Mouse (Mus musculus) midbrain, postnatal 0 days (tissue): Measurements from ENCODE around the gene Gm13277. TPM values are rescaled to one million over a fixed set of nuclear protein-coding genes. Genes with fewer than 3 reads are reported as not detected.
"Not testable (repeated sequence)": the region's sequence is repeated elsewhere in the genome, so short reads cannot be mapped to it uniquely, and the experiment has no call there.

Experiments used
- ATAC-seq: fragments of 200-750 bp; cut with Nextera tagmentation; 2 replicates; pipeline ENCODE4 v1.8.0; 2017; ENCODE audit warnings: moderate number of reproducible peaks, mild to moderate bottlenecking, moderate TSS enrichment, moderate library complexity; ENCODE audit not compliant: low FRiP score
- DNase-seq: peaks from one replicate; pipeline ENCODE4 v3.0.0-alpha.2; 2015; ENCODE audit warnings: low spot score
- H3K27ac ChIP-seq: fragments of 300-500 bp; sonication (generic); 2 replicates; pipeline ENCODE4 v1.5.1; 2014; ENCODE audit warnings: low read depth, mild to moderate bottlenecking, low read length, mixed read lengths
- H3K27me3 ChIP-seq: fragments of 300-500 bp; sonication (generic); 2 replicates; pipeline ENCODE4 v1.6.1; 2014; ENCODE audit warnings: low read length, control low read depth, mixed read lengths; ENCODE audit not compliant: insufficient read depth
- H3K36me3 ChIP-seq: fragments of 300-500 bp; sonication (generic); 2 replicates; pipeline ENCODE4 v1.6.1; 2014; ENCODE audit warnings: low read length, control low read depth, mixed read lengths; ENCODE audit not compliant: insufficient read depth
- H3K4me1 ChIP-seq: fragments of 300-500 bp; sonication (generic); 2 replicates; pipeline ENCODE4 v1.6.1; 2014; ENCODE audit warnings: mild to moderate bottlenecking, control low read depth, antibody characterized with exemption, low read length, mixed read lengths; ENCODE audit not compliant: insufficient read depth
- H3K4me2 ChIP-seq: fragments of 300-500 bp; sonication (generic); 2 replicates; pipeline ENCODE4 v1.6.1; 2014; ENCODE audit warnings: low read depth, mild to moderate bottlenecking, low read length, mixed read lengths; ENCODE audit not compliant: poor library complexity, severe bottlenecking
- H3K4me3 ChIP-seq: fragments of 300-500 bp; sonication (generic); 2 replicates; pipeline ENCODE4 v1.5.1; 2014; ENCODE audit warnings: low read depth, mild to moderate bottlenecking, low read length, moderate library complexity
- H3K9ac ChIP-seq: fragments of 300-500 bp; sonication (generic); replicated peaks from 2 replicates; pipeline ENCODE4 v1.6.1; 2014; ENCODE audit warnings: mild to moderate bottlenecking, low read length, moderate library complexity, mixed read lengths; ENCODE audit not compliant: poor library complexity, severe bottlenecking
- H3K9me3 ChIP-seq: fragments of 300-500 bp; sonication (generic); 2 replicates; pipeline ENCODE4 v1.6.1; 2016; ENCODE audit warnings: low read length, control low read depth
- CTCF ChIP-seq: IDR thresholded peaks from 2 replicates; pipeline ENCODE4 v1.5.1; 2016; ENCODE audit warnings: antibody characterized with exemption, mild to moderate bottlenecking
- WGBS: fragments of 180-500 bp; shearing (Covaris S2); extraction: QIAGEN DNeasy Blood & Tissue Kit; methylation state at CpG from one replicate; pipeline ENCODE4 v1.1.7; 2014; 5-methylcytosine and 5-hydroxymethylcytosine counted together
- polyA plus RNA-seq: library from polyadenylated mRNA; unstranded; fragments of >200 nt; fragmentation: Nextera tagmentation; extraction: Ambion mirVana; gene quantifications from 2 replicates; pipeline ENCODE4 v1.2.1, GENCODE M21; 2015
- total RNA-seq: library from RNA; depleted of rRNA; stranded (reverse); fragments of >200 nt; gene quantifications from 2 replicates; pipeline ENCODE4 v1.2.3, GENCODE M21; 2014

Gm13277 gene
- total and polyA plus RNA-seq, 2 experiments from 2014 or later: not detected

GRCm38 (mm10) chr4:88763384-88764018 is 24.9 kb upstream of the Gm13277 start:
- H3K36me3 ChIP-seq, ATAC-seq, H3K9ac ChIP-seq, H3K9me3 ChIP-seq, H3K4me1 ChIP-seq, H3K27ac ChIP-seq, H3K27me3 ChIP-seq: not testable (repeated sequence)
- peak; percentile 65 for TF ChIP-seq CTCF
- 3% methylated on average over 29 of the region's 42 CpGs for WGBS
- Histone ChIP-seq H3K4me3 (peak overlapping the region; percentile 26), H3K4me2 (peak overlapping the region; percentile 46)
- peak; percentile 76 for DNase-seq

- not testable (repeated sequence) for H3K36me3 ChIP-seq, H3K27me3 ChIP-seq, H3K4me2 ChIP-seq, H3K4me1 ChIP-seq, ATAC-seq, H3K9ac ChIP-seq, DNase-seq, H3K9me3 ChIP-seq, H3K27ac ChIP-seq, H3K4me3 ChIP-seq
- WGBS: no CpG with 5 or more reads among the region's 32 CpGs
Observed at GRCm38 (mm10) chr4:88773534-88773933, 14.9 kb upstream of the Gm13277 start, which contains the start of gene Gm13290. Gene Gm13290, plus strand, starts transcription at chr4:88773834.

DNA sequence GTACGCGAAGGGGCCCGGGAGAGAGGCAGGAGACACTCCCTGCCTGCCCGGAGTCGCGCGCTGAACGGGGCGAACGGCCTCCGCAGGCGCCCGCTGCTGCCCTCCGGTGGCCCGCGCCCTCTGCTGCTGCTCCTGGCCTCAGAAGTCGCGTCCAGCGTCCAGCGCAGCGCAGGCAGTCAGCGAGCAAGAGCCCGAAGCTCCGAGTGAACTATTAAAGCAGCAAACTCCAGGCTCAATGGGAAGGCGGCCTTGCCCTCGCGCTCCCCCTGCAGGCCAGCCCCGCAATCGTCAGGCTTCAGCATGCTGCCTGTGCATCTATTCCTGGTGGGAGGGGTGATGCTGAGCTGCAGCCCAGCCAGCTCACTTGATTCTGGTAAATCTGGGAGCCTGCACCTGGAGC is 11.8 kb upstream of the Gm13277 start, which contains the start of gene Gm13289:
TSS of gene Gm13289 (plus strand) at position 301 of the 400 bp plus-strand sequence.
- ATAC-seq, H3K9me3 ChIP-seq, H3K36me3 ChIP-seq, H3K4me2 ChIP-seq, H3K27ac ChIP-seq, H3K9ac ChIP-seq, DNase-seq, H3K27me3 ChIP-seq, H3K4me1 ChIP-seq, H3K4me3 ChIP-seq: not testable (repeated sequence)
- no CpG with 5 or more reads among the region's 29 CpGs for WGBS

DNA sequence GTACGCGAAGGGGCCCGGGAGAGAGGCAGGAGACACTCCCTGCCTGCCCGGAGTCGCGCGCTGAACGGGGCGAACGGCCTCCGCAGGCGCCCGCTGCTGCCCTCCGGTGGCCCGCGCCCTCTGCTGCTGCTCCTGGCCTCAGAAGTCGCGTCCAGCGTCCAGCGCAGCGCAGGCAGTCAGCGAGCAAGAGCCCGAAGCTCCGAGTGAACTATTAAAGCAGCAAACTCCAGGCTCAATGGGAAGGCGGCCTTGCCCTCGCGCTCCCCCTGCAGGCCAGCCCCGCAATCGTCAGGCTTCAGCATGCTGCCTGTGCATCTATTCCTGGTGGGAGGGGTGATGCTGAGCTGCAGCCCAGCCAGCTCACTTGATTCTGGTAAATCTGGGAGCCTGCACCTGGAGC is 8.9 kb upstream of the Gm13277 start, which contains the start of gene Gm13272:
TSS of gene Gm13272 (plus strand) at position 301 of the 400 bp plus-strand sequence.
- DNase-seq, H3K36me3 ChIP-seq, H3K27me3 ChIP-seq, H3K4me2 ChIP-seq, H3K4me3 ChIP-seq, H3K4me1 ChIP-seq, H3K9me3 ChIP-seq, H3K9ac ChIP-seq, ATAC-seq, H3K27ac ChIP-seq: not testable (repeated sequence)
- no CpG with 5 or more reads among the region's 29 CpGs for WGBS

GRCm38 (mm10) chr4:88780320-88780719 is 8.1 kb upstream of the Gm13277 start:
- ATAC-seq, H3K4me2 ChIP-seq, H3K36me3 ChIP-seq, H3K27ac ChIP-seq, H3K27me3 ChIP-seq, H3K9me3 ChIP-seq, H3K4me3 ChIP-seq, DNase-seq, H3K9ac ChIP-seq, H3K4me1 ChIP-seq: not testable (repeated sequence)
- WGBS: 51% methylated on average over 13 of the region's 18 CpGs

DNA sequence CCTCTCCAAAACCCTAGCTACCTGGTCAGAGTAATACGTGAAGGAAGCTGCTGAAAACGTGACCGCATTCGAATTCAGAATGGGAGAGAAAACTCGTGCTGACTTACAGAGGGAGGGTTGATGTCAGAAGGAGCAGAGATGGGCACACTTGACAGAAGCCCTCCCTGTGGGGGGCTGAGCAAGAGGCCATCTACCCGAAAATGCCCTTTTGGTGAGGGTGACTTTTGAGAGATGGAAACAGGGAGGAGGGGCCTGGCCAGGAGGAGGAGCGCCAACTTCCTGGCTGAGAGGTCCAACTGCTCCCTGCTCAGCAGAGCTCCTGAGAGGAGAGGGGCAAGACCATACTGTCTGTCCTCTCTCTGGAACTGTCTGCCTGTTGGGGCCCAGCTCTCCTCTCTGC is 6.6 kb upstream of the Gm13277 start, which contains the start of gene Ifnz:
TSS of gene Ifnz (plus strand) at position 301 of the 400 bp plus-strand sequence.
- H3K27me3 ChIP-seq, H3K4me3 ChIP-seq, H3K9ac ChIP-seq: not testable (repeated sequence)

More for the DNA sequence above, 6.6 kb upstream of the Gm13277 start, which contains the start of gene Ifnz:
- not testable (repeated sequence) for H3K27ac ChIP-seq, ATAC-seq, H3K9me3 ChIP-seq, H3K4me1 ChIP-seq, DNase-seq, H3K4me2 ChIP-seq, H3K36me3 ChIP-seq
- WGBS: 10% methylated on average over 3 of the region's 7 CpGs
